In genomic region chr10:60282116-60283014, GRCm38 (mm10) we compare ENCODE assay signal across 9 mouse cellular contexts. TPM values are rescaled to one million over a fixed set of nuclear protein-coding genes. Genes with fewer than 3 reads are reported as not detected.
DNase-seq lines count a peak whose midpoint lies in the region; ATAC-seq and TF ChIP-seq lines count a peak whose summit lies in the region.
"Had no signal": no experiment of that assay in that cellular context is flagged by ENCODE, and none has a peak within 500 bp of the region (broad histone marks: within the 10 kb centered on the region; RNA-seq: fewer than 3 reads in every experiment).

No protein-coding gene starts in this region.

- no peak overlapping the region for H3K4me2 ChIP-seq in embryonic facial prominence, embryonic 15.5 days (replicated peaks)
- H3K4me2 ChIP-seq in midbrain, postnatal 0 days (ENCODE audit: low read depth, low read length, poor library complexity, severe bottlenecking) = no peak overlapping the region

- no peak overlapping the region for H3K9ac ChIP-seq in embryonic facial prominence, embryonic 15.5 days
- no peak overlapping the region; the same call in 1 of the 2 replicates for H3K9ac ChIP-seq in midbrain, postnatal 0 days (replicated peaks; ENCODE audit: low read length, poor library complexity, severe bottlenecking)

- TF ChIP-seq CTCF in midbrain, postnatal 0 days (IDR thresholded peaks at IDR 0.05) = no peak

- H3K9me3 ChIP-seq in embryonic facial prominence, embryonic 15.5 days (replicated peaks) = no peaks in the 10 kb centered on the region
- no peaks in the 10 kb centered on the region for H3K9me3 ChIP-seq in midbrain, postnatal 0 days (ENCODE audit: low read length)

- ATAC-seq in embryonic facial prominence, embryonic 15.5 days (ENCODE audit: insufficient number of reproducible peaks, low FRiP score, low TSS enrichment, low read depth) = no peak
- no peak for ATAC-seq in midbrain, postnatal 0 days (ENCODE audit: low FRiP score)

- 63% methylated on average over 10 of the region's 10 CpGs for WGBS in embryonic facial prominence, embryonic 15.5 days
- 63% methylated on average over 10 of the region's 10 CpGs for WGBS in midbrain, postnatal 0 days

- no peaks in the 10 kb centered on the region for H3K36me3 ChIP-seq in embryonic facial prominence, embryonic 15.5 days
- no peaks in the 10 kb centered on the region for H3K36me3 ChIP-seq in midbrain, postnatal 0 days (ENCODE audit: insufficient read depth, low read length)

- H3K4me3 ChIP-seq in embryonic facial prominence, embryonic 15.5 days (replicated peaks) = no peak overlapping the region
- no peak overlapping the region for H3K4me3 ChIP-seq in midbrain, postnatal 0 days (ENCODE audit: low read depth, low read length)

- no peaks in the 10 kb centered on the region for H3K27me3 ChIP-seq in embryonic facial prominence, embryonic 15.5 days
- no peaks in the 10 kb centered on the region for H3K27me3 ChIP-seq in midbrain, postnatal 0 days (ENCODE audit: insufficient read depth, low read length)

- peak overlapping the region; percentile 55; the same call in 1 of the 2 replicates for H3K27ac ChIP-seq in embryonic facial prominence, embryonic 15.5 days (replicated peaks)
- H3K27ac ChIP-seq in midbrain, postnatal 0 days (ENCODE audit: low read depth, low read length) = peak overlapping the region; percentile 39; the same call in 1 of the 2 replicates

- DNase-seq in adrenal gland, postnatal 10 days = peak; percentile 63
- DNase-seq in adrenal gland, postnatal 4 days (ENCODE audit: low spot score in 2 of 2) = no peak
- DNase-seq in layer of hippocampus, adult 9-11 months = peak; percentile 64
- DNase-seq in layer of hippocampus, postnatal 36 days = no peak
- DNase-seq in midbrain, postnatal 0 days (ENCODE audit: low spot score) = no peak
- DNase-seq in spleen, postnatal 4 days (ENCODE audit: low spot score in 2 of 2) = no peak
- no peak for DNase-seq in retina, embryonic 14.5 days (ENCODE audit: low spot score)
- DNase-seq: adrenal gland, adult 8-10 months had no signal

- H3K4me1 ChIP-seq in embryonic facial prominence, embryonic 15.5 days = peaks cover 90% of the 10 kb centered on the region
- peaks cover 60% of the 10 kb centered on the region for H3K4me1 ChIP-seq in midbrain, postnatal 0 days (ENCODE audit: insufficient read depth, low read length)

RNA-seq across cellular contexts. Expression of gene Psap, which starts 4.9 kb away (rescaled TPM):
- total RNA-seq in adrenal gland, postnatal 10 days (2021) = 100 to 1,000 TPM; 882 to 922 TPM
- total RNA-seq in adrenal gland, postnatal 4 days (2021) = 100 to 1,000 TPM; 671 to 696 TPM
- total RNA-seq in layer of hippocampus, postnatal 36 days (2021) = 1,000 to 10,000 TPM; 1,330 to 1,401 TPM
- 165 and 167 TPM in 2 replicates for polyA plus RNA-seq in embryonic facial prominence, embryonic 15.5 days (2015; fragmentation: Nextera tagmentation; extraction: Ambion mirVana)
- total RNA-seq in midbrain, postnatal 0 days (2014; rRNA removed) = 714 and 811 TPM in 2 replicates
- 272 and 300 TPM in 2 replicates for polyA plus RNA-seq in midbrain, postnatal 0 days (2015; fragmentation: Nextera tagmentation; extraction: Ambion mirVana)

Comparison
In these comparisons a context has a peak if more than half of its experiments do, and no peak if none do; other contexts are left out.
1. DNase-seq: peak in adrenal gland, postnatal 10 days (single experiment) and layer of hippocampus, adult 9-11 months (single experiment); none in adrenal gland, postnatal 4 days (0 of 2), layer of hippocampus, postnatal 36 days (0 of 2), midbrain, postnatal 0 days (single experiment), spleen, postnatal 4 days (0 of 2) and retina, embryonic 14.5 days (single experiment).